In the genomic region with DNA sequence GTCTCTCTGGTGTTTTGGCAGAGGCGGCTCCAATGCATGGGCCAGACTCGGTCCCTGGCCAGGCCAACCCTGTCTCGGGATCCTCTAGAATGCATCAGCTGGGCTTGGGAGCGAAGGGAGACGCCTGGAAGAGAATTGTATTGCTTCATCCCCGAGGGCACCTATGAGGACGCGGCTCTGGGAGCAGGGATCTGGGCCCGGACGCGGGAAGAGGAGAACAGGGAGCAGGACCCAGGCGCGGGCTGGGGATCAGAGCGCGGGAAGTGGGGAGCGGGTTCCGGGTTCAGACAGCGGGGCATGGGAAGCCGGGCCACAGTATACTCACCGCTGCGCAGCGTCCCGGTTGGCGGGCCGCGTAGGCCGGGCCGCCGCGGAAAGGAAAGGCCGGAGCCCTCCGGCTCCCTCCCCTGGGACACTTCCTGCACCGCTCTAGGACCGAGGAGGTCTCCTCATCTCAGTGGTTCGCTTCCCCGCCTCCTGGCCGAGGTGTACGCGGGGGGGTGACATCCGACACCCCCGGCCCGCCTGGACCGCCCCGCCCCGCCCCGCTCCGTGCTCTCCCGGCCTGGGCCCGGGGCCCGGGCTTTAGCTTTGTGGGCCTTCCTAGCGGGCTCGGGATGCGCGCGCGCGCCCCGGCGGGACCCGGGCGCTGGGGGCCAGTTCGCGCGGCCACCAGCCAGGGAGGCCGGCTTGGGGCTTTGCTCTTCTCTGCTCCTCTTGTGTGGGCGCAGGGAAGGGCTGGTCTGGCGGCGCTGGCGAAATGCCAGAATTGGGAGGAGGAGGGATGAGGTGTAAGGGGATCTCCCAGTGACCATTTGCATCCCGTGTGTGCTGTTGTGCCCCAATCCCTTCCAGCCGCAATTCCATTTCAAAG, we compare ENCODE assay signal across 8 mouse cellular contexts. TPM values are rescaled to one million over a fixed set of nuclear protein-coding genes. Genes with fewer than 3 reads are reported as not detected.
DNase-seq lines count a peak whose midpoint lies in the region; ATAC-seq and TF ChIP-seq lines count a peak whose summit lies in the region.

No protein-coding gene starts in this region.

- peak overlapping the region; percentile 88 for H3K4me2 ChIP-seq in forebrain, embryonic 14.5 days (ENCODE audit: low read length)
- H3K4me2 ChIP-seq in lung, embryonic 14.5 days: peak overlapping the region; percentile 94

- ATAC-seq in forebrain, embryonic 14.5 days: peak; percentile 89
- peak; percentile 95 for ATAC-seq in lung, embryonic 14.5 days (ENCODE audit: insufficient read depth)

- intact Hi-C loops in heart, postnatal 25 days (cut with DNase I): no loop called here

- WGBS in forebrain, embryonic 14.5 days: under 1% methylated on average over 54 of the region's 71 CpGs
- WGBS in lung, embryonic 14.5 days: under 1% methylated on average over 58 of the region's 71 CpGs
- WGBS in olfactory bulb, adult 2 months: under 1% methylated on average over 71 of the region's 71 CpGs

- peak overlapping the region; percentile 88 to 95 for H3K4me3 ChIP-seq in ES-E14 (ENCODE audit: insufficient read depth in 1 of 2, low read depth in 1 of 2, low read length in 2 of 2, poor library complexity in 1 of 2, severe bottlenecking in 1 of 2)
- peak overlapping the region; percentile 64 for H3K4me3 ChIP-seq in forebrain, embryonic 14.5 days (ENCODE audit: low read depth, low read length)
- H3K4me3 ChIP-seq in lung, embryonic 14.5 days (ENCODE audit: low read depth, low read length): peak overlapping the region; percentile 88
- H3K4me3 ChIP-seq in olfactory bulb, adult 2 months (ENCODE audit: insufficient read depth, low read depth, low read length): peak overlapping the region; percentile 65

- no peaks in the 10 kb centered on the region for H3K9me3 ChIP-seq in ES-E14 (ENCODE audit: control insufficient read depth, insufficient read depth, low read depth, low read length)
- no peaks in the 10 kb centered on the region for H3K9me3 ChIP-seq in forebrain, embryonic 14.5 days (replicated peaks; ENCODE audit: control insufficient read depth, low read length)
- H3K9me3 ChIP-seq in lung, embryonic 14.5 days (ENCODE audit: low read depth, low read length): no peaks in the 10 kb centered on the region

- peak overlapping the region; percentile 91 for H3K27ac ChIP-seq in ES-E14 (ENCODE audit: insufficient read depth, low read depth, low read length, poor library complexity, severe bottlenecking)
- H3K27ac ChIP-seq in forebrain, embryonic 14.5 days (ENCODE audit: low read depth, low read length): peak overlapping the region; percentile 87
- H3K27ac ChIP-seq in lung, embryonic 14.5 days (ENCODE audit: low read depth): peak overlapping the region; percentile 94
- H3K27ac ChIP-seq in olfactory bulb, adult 2 months (ENCODE audit: insufficient read depth, low read depth, low read length): peak overlapping the region; percentile 56

- no peak; the same call in 1 of the 2 replicates for TF ChIP-seq POLR2A in olfactory bulb, adult 2 months (IDR thresholded peaks at IDR 0.05; ENCODE audit: insufficient read depth, low read depth, low read length)

- no peaks in the 10 kb centered on the region for H3K27me3 ChIP-seq in forebrain, embryonic 14.5 days (replicated peaks; ENCODE audit: control insufficient read depth, insufficient read depth, low read length)
- no peaks in the 10 kb centered on the region for H3K27me3 ChIP-seq in lung, embryonic 14.5 days (ENCODE audit: insufficient read depth, low read length)

- H3K9ac ChIP-seq in ES-E14 (ENCODE audit: insufficient read depth, low read depth, low read length, poor library complexity, severe bottlenecking): peak overlapping the region; percentile 92
- peak overlapping the region; percentile 87 for H3K9ac ChIP-seq in forebrain, embryonic 14.5 days (ENCODE audit: low read length)
- peak overlapping the region; percentile 93 for H3K9ac ChIP-seq in lung, embryonic 14.5 days

- peak; percentile 71 for DNase-seq in ES-E14 (ENCODE audit: low read depth, low spot score)
- DNase-seq in cerebellum, adult 11 months: peak; percentile 74
- DNase-seq in forebrain, embryonic 14.5 days (ENCODE audit: low spot score): peak; percentile 90
- peak; percentile 87 for DNase-seq in heart, postnatal 25 days (ENCODE audit: low spot score)
- peak; percentile 51 to 67 for DNase-seq in layer of hippocampus, adult 18-20 months (ENCODE audit: low spot score in 2 of 2)
- DNase-seq in lung, embryonic 14.5 days: peak; percentile 97
- peak; percentile 57 to 73 for DNase-seq in thymus, adult 18-20 months

- in situ Hi-C loops in ES-E14 (cut with MboI; ENCODE audit: low sequenced_read_pairs in 2 of 2, unreplicated experiment in 2 of 2): no loop called here

- H3K4me1 ChIP-seq in ES-E14 (ENCODE audit: control insufficient read depth in 2 of 2, insufficient read depth in 2 of 2, low read length in 2 of 2, poor library complexity in 1 of 2): peaks cover 2 to 13% of the 10 kb centered on the region in 2 experiments; a peak in 2 of 4 replicates
- peaks cover 10% of the 10 kb centered on the region for H3K4me1 ChIP-seq in forebrain, embryonic 14.5 days (ENCODE audit: control insufficient read depth, insufficient read depth, low read length)
- H3K4me1 ChIP-seq in lung, embryonic 14.5 days (ENCODE audit: insufficient read depth): peaks cover 6% of the 10 kb centered on the region
- H3K4me1 ChIP-seq in olfactory bulb, adult 2 months (ENCODE audit: control insufficient read depth, insufficient read depth, low read length): peaks cover 7% of the 10 kb centered on the region

- H3K36me3 ChIP-seq in ES-E14 (ENCODE audit: control insufficient read depth, insufficient read depth, low read length, poor library complexity, severe bottlenecking): peaks cover 39% of the 10 kb centered on the region
- H3K36me3 ChIP-seq in forebrain, embryonic 14.5 days (ENCODE audit: control insufficient read depth, insufficient read depth, low read length): peaks cover 39% of the 10 kb centered on the region
- H3K36me3 ChIP-seq in lung, embryonic 14.5 days (ENCODE audit: insufficient read depth): peaks cover 35% of the 10 kb centered on the region

- no peak for TF ChIP-seq CTCF in lung, embryonic 14.5 days (IDR thresholded peaks at IDR 0.05; ENCODE audit: low read depth)
- no peak for TF ChIP-seq CTCF in olfactory bulb, adult 2 months (IDR thresholded peaks at IDR 0.05; ENCODE audit: insufficient read depth, low read depth, low read length)

TF ChIP-seq in ES-E14, 5 proteins besides CTCF, POLR2A, EP300 and RAD21:
- TF ChIP-seq ZNF384 (IDR thresholded peaks at IDR 0.05; ENCODE audit: low read depth, low read length): no peak
- peak; percentile 51; the same call in 1 of the 2 replicates for TF ChIP-seq HCFC1 (IDR thresholded peaks at IDR 0.05; ENCODE audit: borderline replicate concordance, insufficient read depth, low read length)
- TF ChIP-seq CHD2 (IDR thresholded peaks at IDR 0.05; ENCODE audit: low read depth, low read length): no peak
- TF ChIP-seq ZC3H11A (IDR thresholded peaks at IDR 0.05; ENCODE audit: borderline replicate concordance, low read depth, low read length): no peak
- no peak for TF ChIP-seq MAFK (IDR thresholded peaks at IDR 0.05; ENCODE audit: insufficient read depth, low read depth, low read length)

RNA-seq across cellular contexts. Expression of a gene that starts 20.5 kb away (rescaled TPM):
- 22.5 and 22.6 TPM in 2 replicates for total RNA-seq in ES-E14 (2012; rRNA removed)
- 11.4 and 13.1 TPM in 2 replicates for polyA plus RNA-seq in forebrain, embryonic 14.5 days (2014; fragmentation: Nextera tagmentation; extraction: Ambion mirVana)
- 10 to 100 TPM; 14.4 to 18.2 TPM for total RNA-seq in heart, postnatal 25 days (2021)
- total RNA-seq in layer of hippocampus, adult 18-20 months (2021): 1 to 10 TPM; 6.5 to 6.6 TPM
- polyA plus RNA-seq in lung, embryonic 14.5 days (2014; fragmentation: Nextera tagmentation; extraction: Ambion mirVana): 27.6 and 30.9 TPM in 2 replicates
- polyA plus RNA-seq in olfactory bulb, adult 2 months (2012; ENCODE audit: insufficient read depth, insufficient read length, low replicate concordance, missing spikeins): not detected in 2 replicates

RNA-seq across cellular contexts. Expression of a gene that starts 33.8 kb away (rescaled TPM):
- 4.8 and 5.9 TPM in 2 replicates for total RNA-seq in ES-E14 (2012; rRNA removed)
- 17.5 and 19.8 TPM in 2 replicates for polyA plus RNA-seq in forebrain, embryonic 14.5 days (2014; fragmentation: Nextera tagmentation; extraction: Ambion mirVana)
- total RNA-seq in heart, postnatal 25 days (2021): 1 to 10 TPM; 4.8 to 5.0 TPM
- total RNA-seq in layer of hippocampus, adult 18-20 months (2021): 1 to 10 TPM; 2.4 to 2.5 TPM
- 7.7 and 8.7 TPM in 2 replicates for polyA plus RNA-seq in lung, embryonic 14.5 days (2014; fragmentation: Nextera tagmentation; extraction: Ambion mirVana)
- polyA plus RNA-seq in olfactory bulb, adult 2 months (2012; ENCODE audit: insufficient read depth, insufficient read length, low replicate concordance, missing spikeins): not detected in 2 replicates

RNA-seq across cellular contexts. Expression of a gene that starts 35.3 kb away (rescaled TPM):
- total RNA-seq in ES-E14 (2012; rRNA removed): 0.09 and 0.21 TPM in 2 replicates
- 0.06 and 0.12 TPM in 2 replicates for polyA plus RNA-seq in forebrain, embryonic 14.5 days (2014; fragmentation: Nextera tagmentation; extraction: Ambion mirVana)
- total RNA-seq in heart, postnatal 25 days (2021): under 1 TPM; 0.44 to 0.59 TPM
- total RNA-seq in layer of hippocampus, adult 18-20 months (2021): under 1 TPM; 0.79 to 0.92 TPM
- polyA plus RNA-seq in lung, embryonic 14.5 days (2014; fragmentation: Nextera tagmentation; extraction: Ambion mirVana): 0.12 and 0.50 TPM in 2 replicates
- not detected in 2 replicates for polyA plus RNA-seq in olfactory bulb, adult 2 months (2012; ENCODE audit: insufficient read depth, insufficient read length, low replicate concordance, missing spikeins)

RNA-seq across cellular contexts. Expression of a gene that starts 55.1 kb away (rescaled TPM):
- total RNA-seq in ES-E14 (2012; rRNA removed): 44.3 and 60.5 TPM in 2 replicates
- polyA plus RNA-seq in forebrain, embryonic 14.5 days (2014; fragmentation: Nextera tagmentation; extraction: Ambion mirVana): 428 and 481 TPM in 2 replicates
- 10 to 100 TPM; 35.4 to 37.0 TPM for total RNA-seq in heart, postnatal 25 days (2021)
- total RNA-seq in layer of hippocampus, adult 18-20 months (2021): 100 to 1,000 TPM; 359 to 367 TPM
- 87.3 and 97.4 TPM in 2 replicates for polyA plus RNA-seq in lung, embryonic 14.5 days (2014; fragmentation: Nextera tagmentation; extraction: Ambion mirVana)
- 397 TPM in 1 of 2 replicates, not detected in the other for polyA plus RNA-seq in olfactory bulb, adult 2 months (2012; ENCODE audit: insufficient read depth, insufficient read length, low replicate concordance, missing spikeins)

RNA-seq across cellular contexts. Expression of a gene that starts 56.2 kb away (rescaled TPM):
- 14.1 and 14.7 TPM in 2 replicates for total RNA-seq in ES-E14 (2012; rRNA removed)
- polyA plus RNA-seq in forebrain, embryonic 14.5 days (2014; fragmentation: Nextera tagmentation; extraction: Ambion mirVana): 12.0 and 12.4 TPM in 2 replicates
- 10 to 100 TPM; 11.9 to 13.0 TPM for total RNA-seq in heart, postnatal 25 days (2021)
- 10 to 100 TPM; 24.9 TPM for total RNA-seq in layer of hippocampus, adult 18-20 months (2021)
- polyA plus RNA-seq in lung, embryonic 14.5 days (2014; fragmentation: Nextera tagmentation; extraction: Ambion mirVana): 11.5 and 11.7 TPM in 2 replicates
- polyA plus RNA-seq in olfactory bulb, adult 2 months (2012; ENCODE audit: insufficient read depth, insufficient read length, low replicate concordance, missing spikeins): not detected in 2 replicates

Comparison
In these comparisons a context has a peak if more than half of its experiments do, and no peak if none do; other contexts are left out.
1. Peak in every context shown above with its lines: DNase-seq, ATAC-seq, H3K4me3 ChIP-seq and H3K27ac ChIP-seq.